Mouse (Mus musculus): Measurements from ENCODE around the gene Tmem189.

Gene Tmem189

DNA sequence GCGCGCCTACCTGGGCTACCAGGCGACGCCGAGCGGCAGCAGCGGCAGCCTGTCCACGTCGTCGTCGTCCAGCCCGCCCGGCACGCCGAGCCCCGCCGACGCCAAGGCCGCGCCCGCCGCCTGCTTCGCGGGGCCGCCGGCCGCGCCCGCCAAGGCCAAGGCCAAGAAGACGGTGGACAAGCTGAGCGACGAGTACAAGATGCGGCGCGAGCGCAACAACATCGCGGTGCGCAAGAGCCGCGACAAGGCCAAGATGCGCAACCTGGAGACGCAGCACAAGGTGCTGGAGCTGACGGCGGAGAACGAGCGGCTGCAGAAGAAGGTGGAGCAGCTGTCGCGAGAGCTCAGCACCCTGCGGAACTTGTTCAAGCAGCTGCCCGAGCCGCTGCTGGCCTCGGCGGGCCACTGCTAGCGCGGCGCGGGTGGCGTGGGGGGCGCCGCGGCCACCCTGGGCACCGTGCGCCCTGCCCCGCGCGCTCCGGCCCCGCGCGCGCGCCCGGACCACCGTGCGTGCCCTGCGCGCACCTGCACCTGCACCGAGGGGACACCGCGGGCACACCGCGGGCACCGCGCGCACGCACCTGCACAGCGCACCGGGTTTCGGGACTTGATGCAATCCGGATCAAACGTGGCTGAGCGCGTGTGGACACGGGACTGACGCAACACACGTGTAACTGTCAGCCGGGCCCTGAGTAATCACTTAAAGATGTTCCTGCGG is at the start of gene Tmem189:
Gene Tmem189, minus strand, starts transcription at position 322 of the 718 bp plus-strand sequence.
- peak; percentile 49 to 66 for DNase-seq (ENCODE audit: low spot score in 2 of 2)

DNA sequence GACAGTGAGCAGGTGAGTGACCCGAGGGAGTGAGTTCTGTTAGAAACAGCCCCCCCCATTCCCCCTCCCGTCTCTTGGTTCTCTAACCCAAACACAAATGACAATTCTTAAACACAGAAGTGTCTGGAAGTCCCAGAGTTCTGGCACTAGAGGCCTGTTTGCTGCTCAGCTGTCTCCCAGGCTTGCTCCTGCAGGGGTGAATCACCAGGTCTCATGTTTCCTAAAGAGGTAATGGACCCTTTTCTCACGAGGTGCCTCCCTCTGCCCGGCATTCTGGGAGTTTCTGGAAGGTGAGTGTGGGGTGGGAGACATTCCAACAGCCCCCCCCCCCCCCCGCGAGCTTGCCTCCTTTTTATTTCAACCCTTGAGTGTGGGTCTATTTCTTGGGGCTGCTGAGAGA is 49.4 kb upstream of the Tmem189 start:
- no peak for DNase-seq (ENCODE audit: low spot score in 2 of 2)

DNA sequence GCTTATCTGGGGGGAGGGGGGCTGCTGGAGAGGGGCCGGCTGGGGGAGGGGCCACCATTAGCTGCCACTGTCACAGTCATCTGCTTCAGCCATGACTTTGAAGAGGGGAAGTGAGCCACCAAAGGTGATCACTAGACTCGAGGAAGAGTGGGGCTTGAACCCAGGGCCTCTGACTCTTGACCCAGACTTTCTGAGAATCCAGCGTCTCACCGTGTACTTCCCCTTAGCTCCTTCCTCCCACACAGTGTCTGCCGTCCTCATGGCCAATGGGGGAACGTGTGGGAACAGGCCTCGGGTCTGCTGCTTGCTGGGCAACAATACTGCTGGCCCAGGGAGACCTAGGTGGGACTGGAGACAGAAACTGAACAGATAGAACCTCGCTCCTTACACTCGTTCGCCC is 45.2 kb upstream of the Tmem189 start:
- DNase-seq (ENCODE audit: low spot score in 2 of 2) = no peak

DNA sequence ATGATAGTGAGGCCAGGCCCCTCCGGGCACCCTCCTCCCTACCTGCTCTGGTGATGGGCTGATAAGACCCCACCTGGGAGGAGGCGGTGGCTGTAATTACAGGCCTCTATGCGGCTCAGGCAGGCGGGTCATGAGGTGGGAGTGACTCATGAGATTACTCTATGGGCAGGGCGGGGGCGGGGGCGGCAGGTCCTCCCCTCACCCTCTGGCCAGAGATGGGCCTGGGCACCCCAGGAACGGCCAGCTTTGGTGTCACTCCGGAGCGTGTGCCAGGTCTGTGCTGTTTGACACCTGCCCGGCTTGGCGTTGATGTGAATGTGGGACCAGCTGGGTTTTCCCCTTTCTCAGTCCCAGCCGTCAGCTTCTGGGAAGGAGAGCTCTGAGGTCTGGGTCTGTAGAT is 41.5 kb upstream of the Tmem189 start:
- DNase-seq (ENCODE audit: low spot score in 2 of 2) = no peak

DNA sequence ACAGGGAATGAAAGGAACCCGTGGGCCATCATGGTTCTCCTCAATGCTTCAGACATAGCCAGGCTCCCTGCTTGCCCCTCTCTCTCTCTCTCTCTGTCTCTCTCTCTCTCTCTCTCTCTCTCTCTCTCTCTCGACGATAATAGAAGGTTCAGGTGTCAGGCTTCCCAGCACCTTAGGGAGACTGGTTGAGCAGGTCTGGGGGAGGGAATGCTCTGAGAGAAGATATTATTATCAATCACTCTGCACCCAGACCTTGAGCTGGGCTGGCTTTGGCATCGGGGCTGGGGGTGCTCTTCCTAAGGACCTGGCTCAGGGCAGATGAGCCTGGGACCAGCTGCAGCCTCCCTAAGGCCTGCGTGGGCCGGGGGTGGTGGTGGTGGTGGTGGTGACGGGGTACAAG is 40.4 kb upstream of the Tmem189 start:
- no peak for DNase-seq (ENCODE audit: low spot score in 2 of 2)

DNA sequence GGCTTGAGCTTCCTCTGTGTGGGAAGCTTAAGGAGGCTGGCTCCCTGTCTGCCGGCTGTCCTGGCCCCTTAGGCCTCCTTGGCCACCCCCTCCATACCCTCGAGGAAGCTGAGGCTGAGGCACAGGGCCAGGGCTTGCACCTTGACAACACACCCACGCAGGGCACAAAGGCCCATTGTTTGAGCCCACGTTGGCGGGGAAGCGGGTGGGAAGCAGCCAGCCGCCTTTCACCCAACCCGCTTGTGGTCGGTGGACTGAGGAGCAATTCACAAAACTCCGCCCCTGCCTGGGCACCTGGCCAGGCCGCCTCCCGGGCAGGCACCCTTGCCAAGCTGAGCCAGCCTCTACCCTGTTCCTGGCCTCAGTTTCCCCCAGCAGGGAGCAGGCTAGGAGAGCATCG is 37.5 kb upstream of the Tmem189 start:
- no peak for DNase-seq (ENCODE audit: low spot score in 2 of 2)

DNA sequence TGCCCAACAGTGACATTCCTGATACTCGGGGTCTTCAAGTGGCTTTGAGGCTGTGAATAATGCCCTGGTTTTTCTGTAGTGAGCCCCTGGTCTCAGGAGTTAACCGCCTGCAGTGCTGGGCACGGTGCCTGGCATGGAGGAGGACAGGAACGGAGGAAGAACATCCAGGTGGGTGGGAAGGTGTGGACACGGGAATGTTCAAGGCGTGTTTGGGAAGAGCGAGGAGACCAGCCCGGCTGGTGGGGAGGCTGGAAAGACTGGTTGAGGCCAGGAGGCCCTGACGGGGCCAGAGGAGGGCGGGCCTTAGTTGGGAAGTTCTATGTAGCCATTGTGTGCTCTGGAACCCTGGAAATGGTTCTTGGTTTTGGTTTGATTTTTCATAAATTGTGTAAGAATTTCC is 36.3 kb upstream of the Tmem189 start:
- DNase-seq (ENCODE audit: low spot score in 2 of 2) = no peak

DNA sequence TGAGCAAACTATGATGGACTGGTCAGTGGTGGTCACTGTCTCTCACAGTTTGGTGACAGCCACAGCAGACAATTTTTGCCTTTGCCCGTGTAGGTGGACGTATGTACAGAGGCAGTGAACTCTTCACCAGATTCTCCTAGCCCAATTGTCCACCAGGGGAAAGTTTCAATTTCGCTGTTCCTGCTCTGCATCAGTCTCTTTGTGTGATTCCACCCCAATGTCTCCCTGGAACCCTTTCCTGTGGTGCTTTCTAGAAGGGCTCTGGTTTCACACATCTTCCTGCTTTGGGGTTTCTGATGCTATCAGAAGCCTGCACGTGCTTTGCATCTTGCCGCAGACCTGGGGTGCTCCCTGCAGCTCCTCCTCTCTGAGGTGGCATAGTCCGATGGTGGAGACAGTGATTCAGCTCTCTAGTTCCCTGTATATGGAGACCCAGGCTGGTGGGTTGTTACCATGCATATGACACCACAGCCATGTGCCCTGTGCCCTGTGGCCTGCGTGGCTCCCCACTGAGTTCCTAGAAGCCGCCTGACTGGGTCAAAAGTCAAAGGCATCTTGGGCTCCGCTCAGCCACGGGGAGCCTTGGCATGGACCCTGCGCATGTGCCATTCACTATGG is 34.1 kb upstream of the Tmem189 start:
- DNase-seq (ENCODE audit: low spot score in 2 of 2) = peak; percentile 22 to 25

DNA sequence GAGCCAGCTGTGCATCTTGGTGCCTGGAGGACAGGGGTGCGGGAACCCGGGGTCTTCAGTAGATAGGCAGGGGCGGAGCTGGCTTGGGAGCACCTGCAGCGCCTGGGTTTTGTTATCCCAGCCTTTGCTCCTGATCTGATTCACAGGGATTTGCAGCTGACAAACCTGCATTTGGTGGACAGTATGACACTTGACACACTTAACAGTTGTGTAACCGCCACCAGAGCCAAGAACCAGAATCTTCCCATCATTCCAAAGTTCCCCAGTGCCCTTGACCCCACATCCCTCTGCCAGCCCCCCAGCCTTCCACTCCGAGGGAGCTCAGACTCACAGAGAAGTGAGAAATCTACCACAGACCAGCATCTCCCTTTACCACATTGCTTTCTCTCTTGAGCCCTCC is 32.9 kb upstream of the Tmem189 start:
- no peak for DNase-seq (ENCODE audit: low spot score in 2 of 2)

DNA sequence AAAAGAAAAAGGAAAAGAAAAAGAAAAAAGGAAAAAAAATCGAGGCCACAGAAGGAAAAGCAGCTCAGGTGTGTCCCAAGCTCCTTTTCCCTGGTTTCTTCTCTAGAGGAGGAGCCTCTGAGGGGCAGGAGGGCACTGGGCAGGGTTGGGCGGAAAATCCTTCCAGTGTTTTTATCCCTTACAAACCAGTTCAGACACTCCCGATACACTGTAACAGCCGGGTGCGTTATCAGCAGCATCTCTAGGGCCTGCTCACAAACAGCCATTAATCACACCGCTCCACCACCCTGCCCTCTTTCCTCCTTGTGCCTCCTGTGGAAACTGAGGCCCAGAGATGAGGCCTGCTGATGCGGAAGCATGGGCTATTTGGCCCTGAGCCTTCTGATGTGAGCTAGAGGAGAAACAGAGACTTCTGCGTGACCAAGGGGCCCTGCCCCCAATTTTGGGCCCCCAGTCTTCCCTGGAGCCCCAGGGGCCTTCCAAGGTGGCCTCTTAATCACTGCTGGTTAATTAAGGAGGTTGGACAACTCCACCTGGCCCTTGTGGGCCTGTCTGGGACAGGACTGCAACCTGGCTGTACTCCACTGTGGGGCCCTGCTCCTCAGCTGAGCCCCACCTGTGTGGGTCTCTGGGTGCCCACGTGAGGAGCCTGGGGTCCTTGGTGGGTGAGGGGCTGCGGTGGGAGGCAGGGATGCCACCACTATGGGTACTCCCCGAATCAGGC is 31.7 kb upstream of the Tmem189 start:
- no peak for DNase-seq (ENCODE audit: low spot score in 2 of 2)

DNA sequence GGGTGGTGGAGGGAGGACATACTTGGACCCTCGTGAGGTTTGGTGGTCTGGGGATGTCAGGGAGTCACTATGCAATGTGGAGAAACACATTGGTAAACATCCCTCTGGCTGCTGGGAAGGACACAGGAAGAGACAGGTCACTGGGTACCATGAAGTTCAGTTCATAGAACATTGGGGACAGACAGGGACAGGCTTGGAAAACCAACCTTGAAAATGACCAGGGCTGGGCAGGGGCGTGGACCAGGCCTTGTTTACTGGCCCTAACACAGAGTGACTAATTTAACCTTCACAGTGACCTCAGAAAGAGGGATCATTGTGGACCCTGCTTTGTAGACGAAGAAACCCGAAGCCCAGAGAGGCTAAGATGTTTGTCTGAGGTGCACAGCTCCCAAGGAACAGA is 29.9 kb upstream of the Tmem189 start:
- no peak for DNase-seq (ENCODE audit: low spot score in 2 of 2)

DNA sequence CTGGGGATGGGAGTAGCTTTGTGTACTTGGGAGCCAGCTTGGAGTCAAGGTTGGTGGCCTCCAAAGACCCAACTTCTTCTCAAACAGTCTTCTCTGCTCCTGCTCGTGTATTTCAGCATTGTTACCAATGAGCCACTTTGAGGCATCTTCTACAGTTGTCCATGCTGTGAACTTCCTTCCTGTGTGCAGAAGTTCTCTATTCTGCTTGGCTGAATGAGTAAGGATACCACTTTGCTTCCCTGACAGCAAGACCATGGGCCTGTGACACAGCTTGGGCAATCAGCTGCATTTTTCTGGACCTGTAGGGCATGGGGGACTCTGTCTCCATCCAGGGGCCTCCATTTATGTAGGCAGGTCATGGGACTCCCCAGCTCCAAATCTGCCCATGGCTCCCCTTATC is 27.6 kb upstream of the Tmem189 start:
- DNase-seq (ENCODE audit: low spot score in 2 of 2) = no peak

DNA sequence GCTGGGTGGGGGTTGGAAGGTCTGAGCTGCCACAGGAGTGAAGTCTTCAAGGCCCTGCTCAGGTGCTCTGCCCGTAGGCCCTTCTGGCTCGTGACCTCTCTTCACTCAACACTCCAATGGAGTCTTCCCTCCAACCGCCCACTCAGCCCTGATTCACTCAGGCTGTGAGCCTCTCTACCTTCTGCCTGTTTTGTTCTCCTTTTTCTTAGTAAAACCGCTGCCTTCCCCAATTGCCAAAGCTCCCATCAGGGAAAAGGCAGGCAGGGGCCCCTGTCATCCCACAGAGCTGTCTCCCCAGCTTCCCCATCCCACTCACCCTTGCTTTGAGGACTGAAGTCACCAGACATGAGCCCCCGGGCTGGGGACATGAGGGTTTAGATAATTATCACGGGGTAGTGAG is 25.4 kb upstream of the Tmem189 start:
- no peak for DNase-seq (ENCODE audit: low spot score in 2 of 2)

DNA sequence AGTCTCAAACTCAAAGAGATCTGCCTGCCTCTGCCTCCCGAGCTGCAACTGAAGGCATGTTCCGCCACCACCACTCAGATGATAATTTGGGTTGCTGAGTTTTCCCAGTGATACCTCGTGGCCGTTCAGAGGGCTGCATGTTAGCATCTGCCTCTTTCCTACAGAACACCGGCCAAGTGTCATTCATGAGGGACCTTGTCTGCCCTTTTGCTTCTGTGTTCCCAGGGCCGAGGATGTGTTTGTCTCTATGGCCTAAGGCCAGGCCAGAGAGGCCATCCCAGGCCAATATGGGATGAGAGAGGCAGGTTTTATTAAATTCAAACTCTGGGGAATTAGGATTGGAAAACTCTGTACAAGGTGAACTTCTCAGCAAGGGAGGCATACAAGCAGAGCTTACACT is 24.7 kb upstream of the Tmem189 start:
- DNase-seq (ENCODE audit: low spot score in 2 of 2) = no peak

DNA sequence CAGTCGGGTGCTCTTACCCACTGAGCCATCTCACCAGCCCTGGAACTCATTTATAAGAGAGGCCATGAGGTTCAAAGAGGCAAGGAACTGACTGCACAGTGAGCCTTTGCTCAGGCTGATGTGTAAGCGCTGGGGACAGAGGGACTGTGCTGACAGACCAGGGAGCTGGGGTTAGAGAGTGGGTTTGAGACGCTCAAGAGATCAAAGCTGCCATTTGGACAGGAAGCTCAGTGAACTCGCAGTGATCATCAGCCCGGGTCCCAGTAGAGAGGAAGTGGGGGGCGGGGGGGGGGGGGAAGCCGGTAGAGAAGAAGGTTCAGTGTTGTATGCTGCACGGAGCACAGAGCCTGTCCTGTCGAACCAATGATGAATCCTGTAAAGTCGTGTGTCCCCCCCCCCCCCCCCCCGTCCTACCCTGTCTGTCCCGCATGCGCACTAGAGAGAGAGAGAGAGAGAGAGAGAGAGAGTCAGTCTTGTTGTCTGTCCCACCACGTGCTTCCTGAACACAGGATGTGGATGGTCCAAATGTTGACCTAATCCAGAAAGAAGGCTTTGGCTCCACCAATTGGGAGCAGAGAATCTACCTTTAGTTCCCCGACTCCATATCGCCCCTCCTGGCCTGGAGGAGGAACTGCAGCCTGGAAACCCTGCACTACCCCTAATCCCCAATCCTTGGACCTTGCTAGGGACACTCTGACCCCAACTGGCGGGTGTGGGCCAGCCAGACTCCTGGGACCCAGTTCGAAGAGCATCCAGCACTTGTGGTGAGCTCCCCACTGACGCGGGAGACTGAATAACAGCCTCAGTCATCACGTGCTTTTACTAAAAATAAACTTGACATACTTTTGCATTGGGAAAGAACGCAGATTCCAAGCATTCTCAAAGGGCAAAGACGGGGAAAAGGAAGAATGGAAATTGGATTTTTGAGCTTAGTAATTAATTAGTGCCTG is 23.5 kb upstream of the Tmem189 start:
- peak; percentile 40 to 60 for DNase-seq (ENCODE audit: low spot score in 2 of 2)

DNA sequence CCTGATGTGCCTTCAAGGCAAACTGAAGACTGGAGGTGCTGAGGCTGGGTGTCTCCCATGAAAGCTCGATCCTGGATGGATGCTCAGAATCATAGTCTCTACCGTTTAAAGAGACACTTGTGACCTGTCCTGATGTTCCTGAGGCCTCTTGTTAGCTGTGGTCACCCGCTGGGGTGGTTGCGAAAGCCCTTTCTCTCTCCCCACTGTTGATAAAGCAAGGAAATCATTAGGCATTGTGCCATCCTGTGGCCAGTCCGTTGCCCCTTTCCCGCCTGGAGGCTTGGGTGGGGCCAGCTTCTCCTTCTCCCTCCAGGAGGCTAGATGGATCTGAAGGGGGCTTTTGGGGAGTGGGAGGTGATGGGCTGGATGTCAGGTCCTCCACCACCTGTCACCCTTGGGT is 21.0 kb upstream of the Tmem189 start:
- no peak for DNase-seq (ENCODE audit: low spot score in 2 of 2)

DNA sequence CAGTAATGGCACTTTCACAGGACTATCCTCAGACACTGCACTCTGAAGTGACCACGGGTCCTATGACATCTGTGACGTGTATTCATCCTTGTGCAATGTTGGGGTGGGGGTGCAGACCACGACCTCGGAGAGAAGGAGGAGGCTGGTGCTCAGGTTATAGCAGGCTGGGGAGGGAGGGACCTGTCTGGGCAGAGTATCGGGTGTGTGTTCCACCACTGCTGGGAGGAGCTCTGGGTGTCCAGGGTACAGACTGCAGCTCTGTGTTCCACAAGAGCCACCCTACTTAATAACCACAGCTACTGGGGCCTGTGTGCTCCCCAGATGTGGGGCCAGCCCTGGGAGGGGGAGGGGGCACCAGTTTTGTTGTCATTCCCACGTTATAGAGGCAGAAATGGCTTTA is 20.3 kb upstream of the Tmem189 start:
- DNase-seq (ENCODE audit: low spot score in 2 of 2) = no peak

DNA sequence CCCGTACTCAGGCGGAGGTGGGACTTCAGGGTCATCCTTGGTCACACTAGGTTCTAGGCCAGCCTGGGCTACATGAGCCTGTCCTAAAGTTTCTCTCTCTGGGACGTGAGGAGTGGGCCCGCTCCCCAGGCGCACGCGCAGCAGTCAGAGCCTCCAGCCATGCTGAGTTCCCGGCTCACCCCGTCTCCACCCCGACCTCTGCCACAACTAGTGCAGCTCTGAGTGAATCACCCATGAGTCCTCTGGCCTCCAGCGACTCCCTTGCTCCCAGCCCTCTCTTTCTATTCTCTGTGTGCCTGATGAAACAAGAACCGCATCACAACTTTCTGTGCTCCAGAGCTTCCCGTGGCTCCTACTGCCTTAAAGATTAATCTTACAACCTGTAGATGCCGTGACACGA is 18.8 kb upstream of the Tmem189 start:
- DNase-seq (ENCODE audit: low spot score in 2 of 2) = no peak

DNA sequence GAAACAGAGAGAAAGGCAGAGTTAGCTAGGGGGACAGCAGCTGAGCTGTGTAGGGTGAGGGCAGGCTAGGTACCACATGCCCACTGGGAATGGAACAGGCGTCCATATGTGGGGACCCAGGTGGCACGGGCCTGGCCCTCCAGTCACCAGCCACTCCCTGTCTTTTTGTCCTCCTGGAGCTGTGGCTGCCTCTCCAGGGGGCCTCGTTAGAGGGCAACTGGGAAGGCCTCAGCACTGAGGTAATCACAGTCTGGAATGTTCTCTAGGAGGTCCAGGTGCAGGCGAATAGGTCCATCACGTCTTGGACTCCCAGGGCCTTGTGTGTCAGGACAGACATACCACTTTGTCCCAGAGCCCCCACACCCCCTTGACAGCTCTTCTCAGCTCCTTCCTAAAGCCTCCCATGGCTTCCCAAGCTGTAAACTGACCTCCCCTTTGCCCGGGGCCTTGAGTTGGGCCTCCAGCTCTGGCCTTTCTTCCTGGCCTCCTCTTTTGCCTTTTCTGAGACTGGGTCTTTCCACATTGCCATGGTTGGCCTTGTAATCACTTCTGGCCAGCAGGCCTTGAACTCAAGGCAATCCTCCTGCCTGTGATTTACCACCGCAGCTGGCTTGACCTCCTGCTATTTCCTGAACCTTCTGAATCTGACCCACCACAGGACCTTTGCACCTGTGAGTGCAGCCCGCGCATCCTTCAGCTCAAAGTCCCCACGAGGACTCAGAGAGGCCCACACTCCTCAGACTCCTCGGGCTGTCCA is 16.7 kb upstream of the Tmem189 start:
- no peak for DNase-seq (ENCODE audit: low spot score in 2 of 2)

DNA sequence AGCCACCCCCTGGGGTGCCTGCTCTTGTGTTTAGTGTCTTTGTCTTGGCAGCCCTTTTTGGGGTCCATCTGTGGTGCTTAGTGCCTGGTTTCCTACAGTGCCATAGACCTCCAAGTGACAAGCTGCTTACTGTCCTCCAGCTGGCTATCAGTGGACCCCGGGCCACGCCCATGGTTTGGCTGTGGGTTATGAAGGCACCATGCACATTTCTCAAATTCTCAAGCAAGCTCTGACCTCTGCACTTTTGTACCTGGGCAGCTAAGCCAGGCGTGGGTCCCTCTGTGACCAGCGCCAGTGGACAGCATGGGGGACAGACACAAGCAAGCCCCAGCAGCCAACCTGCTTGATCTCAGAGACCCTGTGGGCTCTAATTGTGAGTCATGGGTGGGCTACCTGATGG is 14.8 kb upstream of the Tmem189 start:
- no peak for DNase-seq (ENCODE audit: low spot score in 2 of 2)

DNA sequence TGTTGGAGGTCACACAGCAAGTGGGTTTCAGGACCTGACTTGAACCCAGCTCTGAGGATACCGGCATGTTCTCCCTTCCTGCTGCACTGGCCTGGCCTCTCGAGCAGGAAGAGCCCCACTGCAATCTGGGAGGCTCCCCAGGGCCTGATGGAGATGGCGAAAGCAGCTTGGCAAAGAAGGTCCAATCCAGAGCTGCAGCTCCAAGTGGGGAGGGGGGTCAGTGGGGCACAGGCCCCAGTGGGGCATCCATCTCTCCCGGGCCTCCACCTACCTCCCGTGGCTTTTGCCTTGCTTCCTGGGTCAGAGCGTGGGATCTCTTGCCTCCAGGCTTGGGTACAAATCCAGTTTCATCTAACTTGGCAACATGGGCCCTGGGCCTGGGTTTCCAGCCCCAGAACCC is 12.5 kb upstream of the Tmem189 start:
- DNase-seq (ENCODE audit: low spot score in 2 of 2) = no peak

Data from natural killer cell, adult 2 months (primary cell).